Mouse (Mus musculus): Measurements from ENCODE around the gene Mmadhc. TPM values are rescaled to one million over a fixed set of nuclear protein-coding genes. Genes with fewer than 3 reads are reported as not detected.

Gene Mmadhc
- polyA plus RNA-seq (2014; fragmentation: Illumina TruSeq; extraction: RNeasy Lipid Tissue Mini Kit (QIAGEN cat#74804); ENCODE audit: insufficient read depth, low read depth, low replicate concordance) = 56.9 TPM

DNA sequence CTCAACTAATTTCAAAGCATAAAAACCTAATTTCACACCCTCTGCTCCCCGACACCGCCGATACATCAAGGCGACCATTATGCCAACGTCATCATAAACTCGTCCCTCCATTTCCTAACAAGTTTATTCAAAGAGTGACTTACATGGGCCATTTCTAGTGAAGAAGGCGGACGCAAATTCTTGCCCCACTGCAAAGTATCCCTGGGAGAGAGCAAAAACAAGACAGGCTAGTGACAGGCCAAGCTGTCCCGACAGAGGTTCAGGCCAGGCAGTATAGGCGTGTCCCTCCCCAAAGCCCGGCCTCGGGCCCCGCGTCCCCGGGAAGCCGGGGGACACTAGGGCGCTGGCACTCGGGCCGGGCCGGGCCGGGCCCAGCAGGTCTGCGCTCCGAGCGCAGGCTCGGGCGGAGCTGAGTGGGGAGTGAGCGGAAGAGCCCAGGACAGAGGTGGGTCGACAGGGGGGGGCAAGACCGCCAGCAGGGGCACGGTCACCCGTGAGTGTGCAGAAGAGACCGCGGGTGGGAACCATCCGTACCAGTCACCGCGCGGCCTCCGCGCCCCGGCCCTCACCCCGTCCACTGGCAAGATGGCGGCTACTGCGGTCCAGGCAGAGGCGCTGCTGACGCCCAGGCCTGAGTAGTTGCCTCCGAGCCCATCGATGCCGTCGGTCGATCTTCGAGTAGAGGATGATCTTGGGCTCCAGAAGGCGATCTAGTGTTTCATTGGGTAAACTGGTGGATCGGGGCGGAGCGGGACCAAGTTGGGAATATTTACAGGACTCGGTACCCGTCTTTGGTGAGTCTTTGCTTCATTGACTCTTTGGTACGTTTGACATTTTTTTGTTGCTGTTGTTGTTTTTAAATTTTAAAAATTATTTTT, at the start of gene Mmadhc:
Mmadhc (minus strand) TSS at position 693 of the 878 bp plus-strand sequence.

Other genes starting within 250 kb of the Mmadhc start
- 0.33 TPM for gene Lypd6, start 230.4 kb downstream of the Mmadhc start, polyA plus RNA-seq (2014; fragmentation: Illumina TruSeq; extraction: RNeasy Lipid Tissue Mini Kit (QIAGEN cat#74804); ENCODE audit: insufficient read depth, low read depth, low replicate concordance)